Mouse (Mus musculus) adrenal gland, adult (tissue): ENCODE measurements at regions not wholly inside any gene's neighbourhood (a gene's known extent, or its start where the extent isn't known, plus 50 kb on each side); places are given as distances from the start of the nearest gene placed in this dataset.

ENCODE experiments used
- DNase-seq, 2 experiments: peaks; one replicate each; pipeline ENCODE4 v3.0.0; 2022 to 2023; ENCODE audit warnings: low spot score in 1 of 2; ENCODE audit not compliant: inconsistent age in 2 of 2

- peak in 1 of 2 experiments; percentile 8 for DNase-seq
These were observed 465.7 kb upstream of the Gm44 start for GRCm38 (mm10) chrX:90426215-90426614.

- DNase-seq, result no peak
These were observed 433.0 kb upstream of the Gm44 start for GRCm38 (mm10) chrX:90458915-90459314.
